Mouse (Mus musculus) gastrocnemius, adult 8-10 months (tissue): ENCODE measurements around the gene Atp8a2. TPM values are rescaled to one million over a fixed set of nuclear protein-coding genes. Genes with fewer than 3 reads are reported as not detected.

Experiments used
- DNase-seq, 2 experiments: peaks; one replicate each; pipeline ENCODE4 v3.0.0; 2022; ENCODE audit warnings: low spot score in 2 of 2
- total RNA-seq, 4 experiments: library from RNA; stranded (reverse); gene quantifications; 2 replicates each; pipeline ENCODE4 v1.2.4; 2022

Atp8a2 gene
- total RNA-seq, 4 experiments from 2014 or later: 0.38 to 0.51 (median 0.42) TPM

DNA sequence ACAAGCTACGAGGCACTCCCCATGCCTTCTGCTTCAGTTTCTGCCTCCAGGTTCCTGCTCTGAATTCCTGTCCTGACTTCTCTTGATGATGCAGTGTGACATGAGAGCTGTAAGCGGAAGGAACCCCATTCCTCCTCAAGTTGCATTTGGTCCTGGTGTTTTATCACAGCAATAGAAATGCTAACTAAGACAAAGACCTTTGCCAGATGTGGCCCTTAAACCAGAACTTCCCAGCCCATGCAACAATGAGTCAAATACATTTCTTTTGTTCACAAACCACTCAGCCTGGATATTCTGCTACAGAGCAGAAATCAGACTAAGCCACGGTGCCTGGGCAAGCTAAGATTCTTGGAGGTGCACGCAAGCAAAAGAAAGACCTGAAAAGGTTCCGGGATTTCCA is 268.2 kb downstream of the Atp8a2 start:
- no peak for DNase-seq

GRCm38 (mm10) chr14:59927804-59928203 is 269.2 kb downstream of the Atp8a2 start:
- DNase-seq: no peak

DNA sequence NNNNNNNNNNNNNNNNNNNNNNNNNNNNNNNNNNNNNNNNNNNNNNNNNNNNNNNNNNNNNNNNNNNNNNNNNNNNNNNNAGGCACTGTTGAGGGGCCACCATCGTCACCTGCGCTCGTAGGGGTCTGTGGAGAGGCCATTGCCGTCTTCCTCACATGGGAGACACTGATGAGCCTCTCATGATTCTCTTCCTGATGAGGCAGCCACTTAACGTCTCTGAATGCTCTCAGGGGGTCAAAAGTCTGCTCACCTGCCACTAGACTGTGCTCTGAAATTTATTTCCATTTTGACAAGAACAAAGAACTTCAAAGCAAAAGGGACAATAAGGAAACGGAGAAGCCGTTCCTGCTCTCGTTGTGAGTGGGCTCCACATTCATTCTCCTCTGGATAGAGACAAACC is 277.1 kb downstream of the Atp8a2 start:
- no peak for DNase-seq

GRCm38 (mm10) chr14:59903484-59904130 is 293.4 kb downstream of the Atp8a2 start:
- no peak for DNase-seq

DNA sequence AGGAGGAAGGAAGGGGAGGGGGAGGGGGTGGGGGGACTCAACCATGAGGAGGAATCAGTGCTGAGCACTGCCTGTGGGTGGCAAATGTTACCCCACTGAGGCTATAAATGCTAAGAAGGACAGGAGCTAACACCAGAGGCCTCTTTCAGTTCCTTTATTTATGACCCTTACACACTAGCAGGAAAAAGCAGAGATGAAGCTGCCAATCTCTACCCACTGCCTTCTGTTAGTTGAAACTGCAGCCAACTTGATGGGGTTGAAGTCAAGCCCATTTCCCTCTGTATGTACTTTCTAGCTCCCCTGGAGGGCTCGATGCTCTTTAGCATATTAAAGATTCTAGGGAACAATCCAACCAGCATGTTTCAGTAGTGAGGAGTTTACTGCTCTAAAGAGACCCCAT is 303.0 kb downstream of the Atp8a2 start:
- no peak for DNase-seq

- DNase-seq: no peak
Observed at GRCm38 (mm10) chr14:59892084-59892483, 304.9 kb downstream of the Atp8a2 start.

GRCm38 (mm10) chr14:59891491-59891890 is 305.5 kb downstream of the Atp8a2 start:
- no peak for DNase-seq

DNA sequence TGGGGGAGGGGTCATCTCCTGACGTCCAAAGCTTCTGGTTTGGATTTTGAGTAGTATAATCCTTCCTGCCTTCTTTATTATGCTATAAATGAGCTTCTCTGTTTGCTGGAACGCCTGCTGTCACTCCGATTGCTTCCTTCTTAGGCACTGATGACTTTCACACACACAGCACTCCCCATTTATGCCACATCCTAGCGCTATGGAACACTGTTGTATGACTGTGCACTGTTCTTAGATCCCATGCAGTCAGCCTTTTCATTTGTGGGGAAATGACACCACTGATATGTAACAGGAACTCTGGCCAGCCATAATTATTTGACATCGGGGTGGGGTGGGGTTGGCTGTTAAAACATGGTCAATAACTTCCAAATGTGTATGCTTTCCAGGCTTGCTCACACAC is 306.2 kb downstream of the Atp8a2 start:
- no peak for DNase-seq

- no peak for DNase-seq
Observed at GRCm38 (mm10) chr14:59890107-59890506, 306.9 kb downstream of the Atp8a2 start.

DNA sequence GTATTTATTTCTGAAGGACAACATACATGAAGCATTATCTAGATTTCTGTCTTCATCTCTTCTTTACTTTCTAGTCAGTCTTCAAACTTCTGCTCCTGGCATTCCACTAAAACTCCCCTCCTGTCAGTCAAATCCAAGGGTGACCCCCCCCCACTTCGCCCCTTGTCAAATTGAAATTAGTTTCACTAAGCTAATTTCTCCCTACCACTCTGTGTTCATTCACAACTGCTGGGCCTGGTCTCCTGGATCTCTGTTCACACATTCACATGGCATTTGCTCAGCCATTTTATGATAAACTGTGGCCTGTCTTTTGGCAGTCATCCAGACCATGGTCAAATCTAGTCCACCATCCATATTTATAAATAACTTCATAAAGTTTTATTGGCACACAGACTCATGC is 308.5 kb downstream of the Atp8a2 start:
- DNase-seq: no peak

GRCm38 (mm10) chr14:59888046-59888445 is 308.9 kb downstream of the Atp8a2 start:
- DNase-seq: no peak

DNA sequence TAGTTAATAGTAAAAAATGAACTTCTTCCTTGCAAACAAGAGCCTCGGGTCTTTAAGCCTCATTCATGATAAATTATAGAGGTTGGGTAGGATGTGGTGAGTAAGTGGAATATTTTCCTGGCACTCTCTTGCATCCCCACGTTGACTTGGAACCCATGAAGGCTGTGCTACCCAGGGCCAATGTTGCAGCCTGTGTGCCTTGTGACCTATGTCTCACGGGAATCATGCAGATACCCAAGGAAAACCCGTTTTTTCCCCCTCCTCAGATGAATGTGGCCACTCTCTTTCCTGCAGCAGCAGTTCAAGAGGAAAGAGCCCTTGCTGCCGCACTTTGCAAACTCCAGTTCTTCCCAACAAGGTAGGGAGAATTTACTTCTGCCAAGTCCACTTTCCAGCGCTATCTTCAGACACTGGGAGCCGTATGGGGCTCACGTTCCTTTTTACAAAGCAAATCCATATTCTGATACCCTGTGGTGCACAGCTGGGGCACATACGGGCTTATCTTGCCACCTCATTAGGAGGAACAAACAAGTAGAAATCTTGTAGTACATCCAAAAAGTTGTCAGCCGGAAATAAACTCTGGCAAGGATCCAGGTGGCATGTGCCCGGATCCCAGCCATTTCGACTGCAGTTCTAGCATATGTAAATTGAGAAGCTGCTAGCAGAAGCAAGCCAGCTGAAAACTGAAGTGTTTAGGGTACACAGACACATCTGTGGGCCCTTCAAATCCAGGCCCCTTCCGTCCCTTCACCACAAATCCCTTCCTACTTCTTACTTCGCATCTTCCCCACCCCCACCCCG is 309.7 kb downstream of the Atp8a2 start:
- no peak for DNase-seq

- DNase-seq: no peak
Observed at GRCm38 (mm10) chr14:59883517-59884069, 313.4 kb downstream of the Atp8a2 start.

GRCm38 (mm10) chr14:59880829-59881228 is 316.1 kb downstream of the Atp8a2 start:
- DNase-seq: no peak

- no peak for DNase-seq
Observed at GRCm38 (mm10) chr14:59878248-59878647, 318.7 kb downstream of the Atp8a2 start.

DNA sequence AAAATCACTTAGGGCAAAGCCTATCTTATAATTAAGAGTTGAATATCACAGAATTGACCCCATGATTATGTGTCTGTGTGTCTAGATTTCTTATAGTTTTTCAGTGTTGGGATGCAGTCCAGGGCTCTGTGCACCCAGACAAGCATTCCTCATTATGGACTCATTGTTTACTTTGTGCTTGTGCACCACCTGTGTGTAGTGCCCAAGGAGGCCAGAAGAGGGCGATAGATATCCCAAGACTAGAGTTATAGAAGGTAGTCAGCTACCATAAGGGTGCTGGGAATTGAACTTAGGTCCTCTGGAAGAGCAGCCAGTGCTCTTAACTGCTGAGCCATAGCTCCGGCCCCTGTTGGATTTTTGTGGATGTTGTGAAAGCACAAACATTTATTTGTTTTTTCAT is 320.5 kb downstream of the Atp8a2 start:
- no peak for DNase-seq

DNA sequence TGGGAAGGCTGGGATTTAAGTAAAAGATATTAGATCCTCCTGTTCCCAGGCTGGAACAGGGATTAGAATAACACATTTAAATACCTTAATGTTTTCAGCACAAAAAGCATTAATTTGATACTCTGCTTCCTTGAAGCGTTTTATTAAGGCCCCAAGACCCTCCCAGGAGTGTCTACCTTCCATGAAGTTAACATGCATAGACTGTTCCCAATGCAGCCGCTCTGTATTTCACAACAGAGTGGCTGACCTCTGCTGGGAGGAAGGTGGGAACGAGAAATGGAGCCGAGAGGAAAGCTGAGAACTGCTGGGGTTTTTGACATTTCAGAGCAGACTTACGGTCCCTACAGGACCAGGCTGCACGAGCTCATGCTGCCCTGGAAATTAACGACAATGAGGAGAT is 328.6 kb downstream of the Atp8a2 start:
- no peak for DNase-seq

GRCm38 (mm10) chr14:59867749-59868148 is 329.2 kb downstream of the Atp8a2 start:
- no peak for DNase-seq

DNA sequence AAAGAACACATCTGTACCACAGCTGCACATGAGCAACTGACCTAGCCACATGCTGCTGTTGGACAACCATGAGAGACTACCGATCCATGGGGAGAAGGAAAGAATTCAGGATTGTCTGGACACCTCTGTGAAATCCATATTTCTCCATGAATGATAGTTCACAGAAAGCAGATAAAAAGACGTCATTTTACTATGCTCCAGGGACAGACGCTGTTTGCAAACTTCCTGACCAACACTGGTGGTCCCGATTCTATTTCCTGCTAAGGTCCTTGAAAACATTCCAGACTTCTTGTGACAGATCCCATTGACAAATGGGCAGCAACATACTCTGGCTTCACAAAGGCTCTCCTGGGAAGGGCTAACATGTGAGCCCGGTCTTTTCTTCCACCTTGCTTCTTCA is 331.0 kb downstream of the Atp8a2 start:
- DNase-seq: no peak

GRCm38 (mm10) chr14:59862351-59862750 is 334.6 kb downstream of the Atp8a2 start:
- DNase-seq: no peak

- no peak for DNase-seq
Observed at GRCm38 (mm10) chr14:59859830-59860229, 337.1 kb downstream of the Atp8a2 start.

- DNase-seq: no peak
Observed at GRCm38 (mm10) chr14:59858501-59859225, 338.3 kb downstream of the Atp8a2 start.
